Mouse (Mus musculus) CH12.LX (cell line): ENCODE measurements at regions not wholly inside any gene's neighbourhood (a gene's known extent, or its start where the extent isn't known, plus 50 kb on each side); places are given as distances from the start of the nearest gene placed in this dataset.

Experiments
- BHLHE40 ChIP-seq: IDR thresholded peaks from 2 replicates; pipeline ENCODE4 v1.6.1; 2011; ENCODE audit warnings: mild to moderate bottlenecking, low read depth, low read length, improper control_type of control experiment
- CTCF ChIP-seq, 2 experiments: IDR thresholded peaks in 1 of 2; conservative IDR thresholded peaks in 1 of 2; 2 replicates each; pipeline ENCODE4 v1.5.1; 2011 to 2012; ENCODE audit warnings: low read depth in 2 of 2, low read length in 2 of 2, improper control_type of control experiment in 1 of 2, inconsistent platforms in 1 of 2, mild to moderate bottlenecking in 1 of 2, moderate library complexity in 1 of 2
- EP300 ChIP-seq: IDR thresholded peaks from 2 replicates; pipeline ENCODE4 v1.6.1; 2011; ENCODE audit warnings: low read length, improper control_type of control experiment
- IRF4 ChIP-seq: IDR thresholded peaks from 2 replicates; pipeline ENCODE4 v1.6.1; 2014; ENCODE audit warnings: low read depth, mild to moderate bottlenecking, inconsistent platforms, low read length, improper control_type of control experiment
- JUND ChIP-seq: conservative IDR thresholded peaks from 2 replicates; pipeline ENCODE4 v1.6.1; 2011; ENCODE audit warnings: low read depth, low read length, improper control_type of control experiment
- MAZ ChIP-seq: IDR thresholded peaks from 2 replicates; pipeline ENCODE4 v1.6.1; 2012; ENCODE audit warnings: low read depth, mild to moderate bottlenecking, inconsistent platforms, low read length, improper control_type of control experiment, moderate library complexity
- POLR2A ChIP-seq: IDR thresholded peaks from 2 replicates; pipeline ENCODE4 v1.6.1; 2011; ENCODE audit warnings: low read depth, mild to moderate bottlenecking, improper control_type of control experiment, low read length
- RCOR1 ChIP-seq: conservative IDR thresholded peaks from 2 replicates; pipeline ENCODE4 v1.6.1; 2012; ENCODE audit warnings: low read depth, mild to moderate bottlenecking, inconsistent platforms, low read length, improper control_type of control experiment
- TCF12 ChIP-seq: IDR thresholded peaks from 2 replicates; pipeline ENCODE4 v1.6.1; 2014; ENCODE audit warnings: low read depth, mild to moderate bottlenecking, inconsistent platforms, low read length, improper control_type of control experiment
- UBTF ChIP-seq: IDR thresholded peaks from 2 replicates; pipeline ENCODE4 v1.6.1; 2012; ENCODE audit warnings: low read depth, mild to moderate bottlenecking, inconsistent platforms, low read length, improper control_type of control experiment, moderate library complexity

GRCm38 (mm10) chr15:40354802-40355487 is 220.8 kb downstream of the 9330182O14Rik start:
- TF ChIP-seq POLR2A, result no peak
- TF ChIP-seq JUND, result no peak
- no peak for TF ChIP-seq EP300
- no peak for TF ChIP-seq IRF4
- TF ChIP-seq UBTF, result no peak
- no peak for TF ChIP-seq CTCF (conservative IDR thresholded peaks at IDR 0.05 in 1 of 2, IDR thresholded peaks at IDR 0.05 in 1 of 2; ENCODE audit: low read depth in 2 of 2, low read length in 2 of 2)
- TF ChIP-seq TCF12, result no peak
- no peak for TF ChIP-seq BHLHE40
- TF ChIP-seq MAZ, result no peak
- TF ChIP-seq RCOR1, result no peak
